Mouse (Mus musculus) bone marrow, adult 2 months (tissue): ENCODE measurements around the gene Tmem266.

Experiments used
- CTCF ChIP-seq: fragments of 200-500 bp; IDR thresholded peaks from 2 replicates; pipeline ENCODE4 v1.5.1; 2011; ENCODE audit warnings: low read length, control low read depth; ENCODE audit not compliant: control insufficient read depth, insufficient read depth
- POLR2A ChIP-seq: fragments of 200-500 bp; IDR thresholded peaks from 2 replicates; pipeline ENCODE4 v1.6.1; 2011; ENCODE audit warnings: low read depth, mild to moderate bottlenecking, control low read depth, low read length, borderline replicate concordance; ENCODE audit not compliant: control insufficient read depth

DNA sequence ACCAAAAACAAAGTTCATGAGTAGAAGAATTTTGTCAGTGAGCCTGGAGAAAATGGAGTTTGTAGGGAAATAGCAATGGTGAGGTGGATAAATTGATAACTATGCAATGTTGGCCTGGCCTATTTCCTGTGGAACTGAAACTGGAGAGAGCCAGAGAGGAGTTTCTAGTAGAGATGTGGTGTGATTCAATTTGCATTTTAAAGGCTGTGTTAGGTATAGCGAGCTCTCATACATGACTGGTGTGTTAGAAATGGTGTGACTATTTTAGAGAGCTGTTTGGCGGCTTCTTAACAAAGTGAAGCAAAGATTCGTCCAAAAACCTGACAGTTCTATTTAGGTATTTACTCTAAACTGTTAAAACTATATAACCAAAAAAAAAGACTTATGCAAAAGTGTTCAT lies 22.0 kb downstream of the Tmem266 start:
- no peak for TF ChIP-seq POLR2A
- no peak for TF ChIP-seq CTCF
